Mouse (Mus musculus): ENCODE measurements around the gene Trmt112. TPM values are rescaled to one million over a fixed set of nuclear protein-coding genes. Genes with fewer than 3 reads are reported as not detected.
"Not testable (repeated sequence)": the region's sequence is repeated elsewhere in the genome, so short reads cannot be mapped to it uniquely, and the experiment has no call there.

Gene Trmt112
- polyA plus RNA-seq, 1 experiment from 2014 or later = 167 TPM

DNA sequence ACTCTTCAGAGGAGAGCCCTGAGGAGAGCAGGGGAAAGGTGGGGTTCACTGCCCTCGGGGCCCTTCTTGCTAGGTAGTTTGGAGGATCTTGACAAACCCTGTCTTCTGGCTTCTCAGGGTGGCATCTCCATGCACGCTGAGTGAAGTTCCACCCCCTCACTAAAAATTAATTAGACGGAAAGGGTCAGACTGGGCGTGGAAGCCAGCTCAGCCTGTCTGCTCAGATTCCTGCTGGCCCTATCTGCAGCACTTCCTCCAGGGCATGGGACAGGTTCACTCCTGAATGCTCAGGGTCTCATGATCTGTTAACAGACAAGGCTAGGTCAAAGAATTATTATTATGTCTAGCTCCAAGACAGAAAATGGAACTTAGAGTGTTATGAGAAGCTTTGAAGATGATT is 17.0 kb upstream of the Trmt112 start:
- WGBS = 48% methylated on average over 4 of the region's 4 CpGs

DNA sequence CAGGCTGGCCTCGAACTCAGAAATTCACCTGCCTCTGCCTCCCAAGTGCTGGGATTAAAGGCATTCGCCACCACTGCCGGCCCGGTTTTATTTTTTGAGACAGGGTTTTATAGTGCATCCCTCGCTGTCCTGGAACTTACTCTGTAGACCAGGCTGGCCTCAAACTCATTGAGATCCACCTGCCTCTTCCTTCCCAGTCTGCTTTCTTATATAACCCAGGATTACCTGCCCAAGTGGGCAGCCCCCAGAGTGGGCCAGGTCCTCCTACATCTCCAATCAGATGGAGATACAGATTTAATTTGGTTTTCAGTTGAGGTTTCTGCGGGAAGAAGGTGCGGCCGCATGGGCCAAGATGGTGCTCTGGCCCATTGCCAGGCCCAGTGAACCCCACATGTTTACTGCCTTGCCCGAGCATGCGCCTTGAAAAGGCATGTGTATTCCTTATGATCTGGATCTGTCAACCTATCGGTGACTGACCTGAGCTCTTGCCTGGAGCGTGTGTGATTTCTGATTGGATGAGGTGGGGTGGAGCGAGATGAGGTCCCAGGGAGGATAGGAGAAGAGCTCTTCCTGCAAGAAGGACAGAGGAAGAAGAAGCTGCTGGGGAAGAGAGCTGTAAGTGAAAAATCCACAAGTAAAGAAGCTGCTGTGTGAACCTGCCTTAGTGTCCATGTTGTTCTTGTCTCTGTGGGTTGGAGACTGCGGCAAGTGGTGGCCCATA is 15.6 kb upstream of the Trmt112 start:
- H3K27ac ChIP-seq = no peak overlapping the region
- no peak for ATAC-seq (ENCODE audit: insufficient number of reproducible peaks, insufficient read depth, low FRiP score, low TSS enrichment, low read depth)
- no peak overlapping the region for H3K9ac ChIP-seq (replicated peaks)
- no peaks in the 10 kb centered on the region for H3K4me1 ChIP-seq (replicated peaks)
- H3K9me3 ChIP-seq = peaks cover 9% of the 10 kb centered on the region
- no peaks in the 10 kb centered on the region for H3K36me3 ChIP-seq
- H3K4me3 ChIP-seq (replicated peaks) = no peak overlapping the region
- H3K4me2 ChIP-seq = no peak overlapping the region
- H3K27me3 ChIP-seq = no peaks in the 10 kb centered on the region
- WGBS = 90% methylated on average over 14 of the region's 14 CpGs

More for the DNA sequence above, 17.0 kb upstream of the Trmt112 start:
- Histone ChIP-seq H3K4me2 (no peak overlapping the region), H3K27ac (no peak overlapping the region), H3K9me3 (peaks cover 9% of the 10 kb centered on the region), H3K27me3 (no peaks in the 10 kb centered on the region), H3K4me3 (replicated peaks) (no peak overlapping the region), H3K36me3 (no peaks in the 10 kb centered on the region), H3K9ac (replicated peaks) (no peak overlapping the region), H3K4me1 (replicated peaks) (no peaks in the 10 kb centered on the region)
- no peak for ATAC-seq (ENCODE audit: insufficient number of reproducible peaks, insufficient read depth, low FRiP score, low TSS enrichment, low read depth)

DNA sequence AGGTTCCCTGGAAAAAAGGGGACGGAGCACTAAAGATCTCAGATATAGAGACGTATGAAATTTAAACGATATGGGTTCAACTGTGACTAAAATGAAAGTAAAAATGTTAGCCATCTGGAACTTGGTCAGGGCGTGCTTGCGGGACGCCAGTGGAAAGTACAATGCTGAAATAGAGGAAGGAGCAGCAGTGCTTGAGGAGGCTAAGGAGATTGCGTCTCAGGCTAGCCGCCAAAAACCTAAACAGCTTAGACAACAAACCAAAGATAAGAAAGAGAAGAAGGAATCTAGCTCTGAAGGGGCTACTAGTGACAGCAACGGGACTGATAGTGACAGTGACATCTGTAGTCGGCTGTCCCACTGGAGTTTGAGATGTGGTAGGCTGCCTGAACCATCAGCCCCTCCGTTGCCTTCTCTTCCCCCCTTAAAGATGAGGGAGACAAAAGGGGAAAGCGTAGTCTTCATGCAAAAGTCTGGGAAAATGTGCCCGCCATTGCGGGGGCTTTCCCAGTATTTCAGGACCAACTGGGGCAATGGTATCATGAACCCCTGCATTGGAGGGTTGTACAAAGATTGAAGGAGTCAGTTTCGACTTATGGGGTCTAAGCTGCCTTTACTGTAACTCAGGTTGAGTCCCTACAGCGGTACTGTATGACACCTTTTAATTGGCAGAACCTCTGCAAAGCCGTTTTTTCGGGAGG is 13.7 kb upstream of the Trmt112 start:
- not testable (repeated sequence) for H3K4me1 ChIP-seq (replicated peaks); H3K4me3 ChIP-seq (replicated peaks); H3K36me3 ChIP-seq; H3K9ac ChIP-seq (replicated peaks); H3K27ac ChIP-seq; H3K27me3 ChIP-seq; ATAC-seq (ENCODE audit: insufficient number of reproducible peaks, insufficient read depth, low FRiP score, low TSS enrichment, low read depth); H3K4me2 ChIP-seq
- 92% methylated on average over 18 of the region's 18 CpGs for WGBS
- peaks cover 18% of the 10 kb centered on the region for H3K9me3 ChIP-seq

DNA sequence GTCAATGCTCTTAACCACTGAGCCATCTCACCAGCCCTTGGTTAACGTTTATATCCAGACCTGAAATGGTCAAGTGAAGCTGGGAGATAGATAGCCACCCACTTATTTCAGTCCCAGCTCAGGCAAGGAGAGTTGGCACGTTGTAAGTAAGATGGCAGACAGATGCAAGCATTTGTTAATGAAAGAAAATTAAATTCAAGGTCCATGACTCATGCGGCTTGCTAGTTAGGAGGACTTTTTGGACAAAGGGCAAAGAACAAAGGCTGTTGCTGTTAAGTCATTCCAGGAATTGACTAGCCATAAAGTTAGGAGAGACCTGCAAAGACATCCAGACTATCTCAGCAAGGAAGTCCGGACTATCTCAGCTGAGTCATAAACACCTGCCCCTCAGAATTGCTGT is 9.9 kb upstream of the Trmt112 start:
- Histone ChIP-seq H3K4me2 (no peak overlapping the region), H3K4me1 (replicated peaks) (no peaks in the 10 kb centered on the region), H3K4me3 (replicated peaks) (no peak overlapping the region), H3K9me3 (peaks cover 18% of the 10 kb centered on the region), H3K27me3 (no peaks in the 10 kb centered on the region), H3K36me3 (peaks cover 8% of the 10 kb centered on the region; the same call in 1 of the 2 replicates), H3K27ac (no peak overlapping the region), H3K9ac (replicated peaks) (no peak overlapping the region)
- WGBS = 84% methylated on average over 4 of the region's 4 CpGs
- no peak for ATAC-seq (ENCODE audit: insufficient number of reproducible peaks, insufficient read depth, low FRiP score, low TSS enrichment, low read depth)

DNA sequence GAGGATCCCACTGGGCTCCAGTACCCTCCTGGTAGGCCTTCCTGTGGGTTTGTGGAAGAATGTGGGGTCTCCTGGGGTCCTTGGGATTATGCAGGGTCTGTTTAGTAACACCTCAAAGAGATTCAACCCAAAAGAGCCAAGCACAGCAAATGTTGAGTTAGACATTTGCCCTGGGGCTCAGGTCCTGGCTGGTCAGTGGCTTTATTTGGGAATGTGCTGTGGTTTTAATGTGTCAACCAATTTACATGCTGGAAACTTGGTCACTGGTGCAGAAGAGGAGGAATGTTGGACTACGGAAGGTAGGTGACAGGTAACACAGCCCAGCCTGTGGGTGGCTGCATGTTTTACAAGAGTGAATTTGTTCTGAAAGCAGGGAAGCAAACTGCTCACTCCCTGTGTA is 6.5 kb upstream of the Trmt112 start:
- Histone ChIP-seq H3K36me3 (peaks cover 33% of the 10 kb centered on the region), H3K4me3 (replicated peaks) (no peak overlapping the region), H3K9ac (replicated peaks) (no peak overlapping the region), H3K4me2 (no peak overlapping the region), H3K9me3 (0 out of 2 replicates have a peak, but pooled peaks cover 10% of the 10 kb centered on the region), H3K27me3 (no peaks in the 10 kb centered on the region), H3K4me1 (replicated peaks) (peaks cover 2% of the 10 kb centered on the region), H3K27ac (no peak overlapping the region)
- WGBS = 71% methylated on average over 1 of the region's 1 CpGs
- ATAC-seq (ENCODE audit: insufficient number of reproducible peaks, insufficient read depth, low FRiP score, low TSS enrichment, low read depth) = no peak

DNA sequence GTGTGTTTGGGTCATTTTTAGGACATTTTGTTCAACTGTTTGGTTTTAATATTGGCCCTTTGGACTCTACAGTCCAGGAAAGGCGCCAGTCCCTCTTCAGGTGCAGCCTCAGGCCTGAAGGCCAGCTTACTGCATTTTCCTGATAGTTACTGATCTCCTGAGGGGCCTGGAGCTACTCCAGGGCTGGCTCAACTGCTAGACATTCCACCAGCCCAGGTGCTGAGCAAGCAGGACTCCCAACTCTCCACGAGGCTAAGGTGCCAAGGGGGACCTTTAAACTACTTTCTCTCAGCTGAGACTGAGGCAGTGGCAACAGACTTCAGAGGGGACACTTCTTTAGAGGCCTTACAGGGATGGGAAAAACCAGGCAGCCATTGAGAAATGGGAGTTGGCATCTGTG is 4.7 kb upstream of the Trmt112 start:
- H3K36me3 ChIP-seq = peaks cover 33% of the 10 kb centered on the region
- no peak overlapping the region for H3K9ac ChIP-seq (replicated peaks)
- H3K4me1 ChIP-seq (replicated peaks) = peaks cover 12% of the 10 kb centered on the region
- no peak overlapping the region for H3K4me2 ChIP-seq
- H3K4me3 ChIP-seq (replicated peaks) = no peak overlapping the region
- H3K9me3 ChIP-seq = 0 out of 2 replicates have a peak, but pooled peaks cover 5% of the 10 kb centered on the region
- H3K27ac ChIP-seq = no peak overlapping the region
- 83% methylated on average over 2 of the region's 2 CpGs for WGBS
- H3K27me3 ChIP-seq = no peaks in the 10 kb centered on the region
- no peak for ATAC-seq (ENCODE audit: insufficient number of reproducible peaks, insufficient read depth, low FRiP score, low TSS enrichment, low read depth)

DNA sequence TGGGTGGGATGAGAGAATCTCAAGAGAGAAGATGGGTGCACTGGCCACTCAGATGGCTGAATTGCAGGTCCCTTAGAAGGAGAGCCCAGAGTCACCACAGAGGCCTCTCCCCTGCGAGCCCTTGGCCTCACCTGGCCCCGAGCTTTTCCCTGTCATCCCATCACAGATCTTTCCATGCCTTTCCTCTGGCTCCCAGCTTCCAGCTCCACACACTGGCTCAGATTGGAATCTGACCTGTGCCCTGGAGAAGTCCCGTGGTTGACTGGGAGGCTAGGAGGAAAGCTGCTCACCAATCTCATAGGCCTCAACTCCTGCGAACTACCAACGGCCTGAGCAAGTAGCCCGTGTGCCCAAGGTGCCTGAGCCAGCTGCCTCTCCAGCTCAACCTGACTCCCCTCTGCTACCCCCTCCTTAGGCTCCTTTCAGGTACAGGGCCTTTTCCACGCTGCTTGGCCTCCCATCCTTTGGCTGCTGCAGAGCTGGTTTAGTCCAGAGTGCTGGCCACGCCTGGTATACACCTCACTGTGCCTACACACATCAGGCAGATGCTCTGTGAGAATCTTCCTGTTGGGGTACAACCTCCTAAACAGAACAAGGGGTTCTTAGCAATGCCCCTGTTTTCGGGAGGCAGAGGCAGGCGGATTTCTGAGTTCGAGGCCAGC is 3.9 kb upstream of the Trmt112 start:
- Histone ChIP-seq H3K4me1 (replicated peaks) (peaks cover 12% of the 10 kb centered on the region), H3K27ac (no peak overlapping the region), H3K9me3 (no peaks in the 10 kb centered on the region), H3K27me3 (no peaks in the 10 kb centered on the region), H3K4me2 (no peak overlapping the region), H3K36me3 (peaks cover 33% of the 10 kb centered on the region), H3K4me3 (replicated peaks) (no peak overlapping the region), H3K9ac (replicated peaks) (no peak overlapping the region)
- 92% methylated on average over 11 of the region's 11 CpGs for WGBS
- no peak for ATAC-seq (ENCODE audit: insufficient number of reproducible peaks, insufficient read depth, low FRiP score, low TSS enrichment, low read depth)

DNA sequence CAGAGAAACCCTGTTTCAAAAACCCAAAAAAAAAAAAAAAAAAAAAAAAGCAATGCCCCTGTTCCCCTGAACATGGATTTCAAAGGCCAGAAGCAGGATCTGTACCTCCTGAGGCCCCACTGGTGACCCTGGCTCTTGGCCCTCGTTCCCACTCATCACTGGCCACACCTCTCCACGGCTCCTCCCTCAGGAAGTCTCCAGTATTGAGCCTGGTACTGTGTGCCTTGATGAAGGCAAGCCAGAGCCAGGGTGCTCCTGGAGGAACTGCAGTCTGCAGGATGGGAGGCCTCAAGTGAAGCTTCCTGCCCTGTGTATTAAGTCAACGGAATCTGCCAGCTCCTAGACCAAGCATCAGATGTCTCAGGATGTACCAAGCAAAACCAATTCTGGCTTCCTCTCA is 3.3 kb upstream of the Trmt112 start:
- peaks cover 16% of the 10 kb centered on the region for H3K4me1 ChIP-seq (replicated peaks)
- H3K4me3 ChIP-seq (replicated peaks) = no peak overlapping the region
- no peak overlapping the region for H3K4me2 ChIP-seq
- no peak overlapping the region for H3K9ac ChIP-seq (replicated peaks)
- peaks cover 36% of the 10 kb centered on the region for H3K36me3 ChIP-seq
- 84% methylated on average over 3 of the region's 3 CpGs for WGBS
- H3K27me3 ChIP-seq = no peaks in the 10 kb centered on the region
- no peak overlapping the region for H3K27ac ChIP-seq
- H3K9me3 ChIP-seq = no peaks in the 10 kb centered on the region
- no peak for ATAC-seq (ENCODE audit: insufficient number of reproducible peaks, insufficient read depth, low FRiP score, low TSS enrichment, low read depth)

DNA sequence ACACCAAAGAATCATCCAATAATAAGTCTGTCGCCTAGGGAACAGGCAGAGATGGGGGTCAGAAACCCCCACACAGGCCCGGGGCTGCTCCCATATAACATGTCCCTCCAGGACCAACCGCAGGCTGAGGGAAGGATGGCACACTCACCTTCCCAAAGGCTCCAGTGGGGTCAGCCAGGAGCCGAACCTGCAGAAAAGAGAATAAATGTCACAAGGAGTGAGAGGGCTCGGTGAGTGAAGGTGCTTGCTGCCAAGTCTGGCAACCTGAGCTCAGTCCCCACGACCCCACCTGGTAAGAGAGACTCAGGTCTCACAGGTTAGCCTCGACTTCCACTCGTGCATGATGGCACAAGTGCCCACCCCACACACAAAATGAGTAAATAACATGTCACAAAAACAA is 2.4 kb upstream of the Trmt112 start:
- H3K36me3 ChIP-seq = peaks cover 45% of the 10 kb centered on the region
- H3K27me3 ChIP-seq = no peaks in the 10 kb centered on the region
- H3K4me1 ChIP-seq (replicated peaks) = peaks cover 20% of the 10 kb centered on the region
- 94% methylated on average over 8 of the region's 8 CpGs for WGBS
- H3K4me2 ChIP-seq = no peak overlapping the region
- H3K27ac ChIP-seq = no peak overlapping the region
- ATAC-seq (ENCODE audit: insufficient number of reproducible peaks, insufficient read depth, low FRiP score, low TSS enrichment, low read depth) = no peak
- H3K9me3 ChIP-seq = no peaks in the 10 kb centered on the region
- H3K4me3 ChIP-seq (replicated peaks) = no peak overlapping the region
- no peak overlapping the region for H3K9ac ChIP-seq (replicated peaks)

DNA sequence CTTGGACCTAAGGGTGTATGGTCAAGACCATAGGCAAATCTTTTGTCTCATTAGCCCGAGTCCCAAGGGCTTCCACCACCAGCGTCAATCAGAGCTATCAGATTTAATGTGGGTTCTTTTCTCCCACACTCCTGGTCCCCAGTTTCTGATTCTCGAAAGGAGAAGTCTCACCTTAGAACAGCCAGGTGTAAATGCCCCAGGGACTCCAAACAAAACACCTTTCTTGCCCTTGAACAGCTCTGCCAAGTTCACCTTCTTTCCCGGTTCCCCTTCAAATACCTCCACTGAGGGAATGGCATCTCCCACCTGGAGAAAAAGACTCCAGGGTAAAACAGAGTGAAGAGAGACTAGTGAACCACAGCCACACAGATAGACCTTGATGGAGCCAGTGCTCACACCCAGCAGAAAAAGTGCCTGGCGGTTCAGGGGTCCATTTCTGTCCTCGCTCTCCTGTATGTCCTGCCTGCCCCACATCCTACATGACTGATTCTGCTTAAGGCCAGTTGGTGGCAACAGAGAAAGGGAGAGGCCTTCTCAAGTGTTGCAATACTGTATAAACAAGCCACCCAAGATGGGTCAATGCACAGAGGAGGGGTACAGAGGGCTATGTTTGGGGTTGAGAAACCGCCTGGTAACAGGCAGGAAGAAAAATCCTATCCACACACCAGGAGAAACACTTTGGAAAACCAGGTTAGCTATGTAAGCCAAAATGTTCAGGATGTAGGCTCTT is 1.5 kb upstream of the Trmt112 start:
- Histone ChIP-seq H3K27ac (no peak overlapping the region), H3K9me3 (no peaks in the 10 kb centered on the region), H3K4me1 (replicated peaks) (peaks cover 20% of the 10 kb centered on the region), H3K36me3 (peaks cover 54% of the 10 kb centered on the region), H3K27me3 (no peaks in the 10 kb centered on the region), H3K4me2 (peak overlapping the region; percentile 68), H3K4me3 (replicated peaks) (peak overlapping the region; percentile 62), H3K9ac (replicated peaks) (peak overlapping the region; percentile 70; the same call in 1 of the 2 replicates)
- 84% methylated on average over 7 of the region's 7 CpGs for WGBS
- ATAC-seq (ENCODE audit: insufficient number of reproducible peaks, insufficient read depth, low FRiP score, low TSS enrichment, low read depth) = no peak

DNA sequence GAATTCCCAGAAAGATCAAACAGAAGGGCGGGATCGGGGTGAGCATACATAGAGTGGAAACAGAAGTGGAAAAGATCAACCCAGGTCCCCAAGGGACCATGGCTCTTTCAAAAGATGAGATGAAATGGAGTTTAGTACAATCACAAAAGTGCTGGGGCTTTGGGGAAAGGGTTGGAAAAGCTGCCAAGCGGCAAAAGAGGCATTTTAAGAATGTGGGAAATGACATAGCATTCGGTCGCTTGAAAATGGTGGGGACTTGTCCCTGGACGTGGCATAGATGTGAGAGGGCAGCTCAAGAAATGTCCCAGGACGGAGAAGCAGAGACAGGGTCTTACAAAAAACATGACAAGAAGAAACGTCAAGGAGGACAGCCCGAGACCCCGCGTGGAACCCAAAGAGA is 477 bp upstream of the Trmt112 start:
- Histone ChIP-seq H3K4me1 (replicated peaks) (peaks cover 20% of the 10 kb centered on the region), H3K36me3 (peaks cover 62% of the 10 kb centered on the region), H3K4me3 (replicated peaks) (peak overlapping the region; percentile 62), H3K27me3 (no peaks in the 10 kb centered on the region), H3K4me2 (peak overlapping the region; percentile 68), H3K27ac (peak overlapping the region; percentile 98), H3K9me3 (no peaks in the 10 kb centered on the region), H3K9ac (replicated peaks) (peak overlapping the region; percentile 70)
- no peak for ATAC-seq (ENCODE audit: insufficient number of reproducible peaks, insufficient read depth, low FRiP score, low TSS enrichment, low read depth)
- 11% methylated on average over 11 of the region's 11 CpGs for WGBS

Measured in limb, embryonic 12.5 days (tissue).